Mouse (Mus musculus): ENCODE data around the gene Pakap.
A peak's percentile ranks its signal among the peaks of the same experiment; 100 is the strongest.

The Pakap gene

GRCm38 (mm10) chr4:57574181-57574580 is 6.2 kb downstream of the Pakap start:
- no peak for DNase-seq (ENCODE audit: low read depth, low spot score)

GRCm38 (mm10) chr4:57574646-57575045 is 6.7 kb downstream of the Pakap start:
- DNase-seq (ENCODE audit: low read depth, low spot score): no peak

- no peak for DNase-seq (ENCODE audit: low read depth, low spot score)
Observed at GRCm38 (mm10) chr4:57575686-57576085, 7.7 kb downstream of the Pakap start.

- DNase-seq (ENCODE audit: low read depth, low spot score): no peak
Observed at GRCm38 (mm10) chr4:57576095-57576494, 8.1 kb downstream of the Pakap start.

- no peak for DNase-seq (ENCODE audit: low read depth, low spot score)
Observed at GRCm38 (mm10) chr4:57579683-57580082, 11.7 kb downstream of the Pakap start.

GRCm38 (mm10) chr4:57585281-57585800 is 17.4 kb downstream of the Pakap start:
- no peak for DNase-seq (ENCODE audit: low read depth, low spot score)

- no peak for DNase-seq (ENCODE audit: low read depth, low spot score)
Observed at GRCm38 (mm10) chr4:57586933-57587658, 19.1 kb downstream of the Pakap start.

GRCm38 (mm10) chr4:57588356-57588755 is 20.4 kb downstream of the Pakap start:
- DNase-seq (ENCODE audit: low read depth, low spot score): no peak

- DNase-seq (ENCODE audit: low read depth, low spot score): no peak
Observed at GRCm38 (mm10) chr4:57592751-57593150, 24.8 kb downstream of the Pakap start.

GRCm38 (mm10) chr4:57599946-57600345 is 32.0 kb downstream of the Pakap start:
- no peak for DNase-seq (ENCODE audit: low read depth, low spot score)

- DNase-seq (ENCODE audit: low read depth, low spot score): no peak
Observed at GRCm38 (mm10) chr4:57600685-57601457, 32.9 kb downstream of the Pakap start.

- DNase-seq (ENCODE audit: low read depth, low spot score): no peak
Observed at GRCm38 (mm10) chr4:57601458-57601835, 33.5 kb downstream of the Pakap start.

- DNase-seq (ENCODE audit: low read depth, low spot score): no peak
Observed at GRCm38 (mm10) chr4:57601903-57602617, 34.1 kb downstream of the Pakap start.

GRCm38 (mm10) chr4:57606258-57606657 is 38.3 kb downstream of the Pakap start:
- DNase-seq (ENCODE audit: low read depth, low spot score): no peak

GRCm38 (mm10) chr4:57607247-57607942 is 39.4 kb downstream of the Pakap start:
- peak; percentile 83 for DNase-seq (ENCODE audit: low read depth, low spot score)

- peak; percentile 18 for DNase-seq (ENCODE audit: low read depth, low spot score)
Observed at GRCm38 (mm10) chr4:57611303-57612077, 43.5 kb downstream of the Pakap start.

- DNase-seq (ENCODE audit: low read depth, low spot score): no peak
Observed at GRCm38 (mm10) chr4:57612716-57613115, 44.7 kb downstream of the Pakap start.

GRCm38 (mm10) chr4:57614686-57615085 is 46.7 kb downstream of the Pakap start:
- DNase-seq (ENCODE audit: low read depth, low spot score): no peak

GRCm38 (mm10) chr4:57618743-57619142 is 50.8 kb downstream of the Pakap start:
- DNase-seq (ENCODE audit: low read depth, low spot score): no peak

GRCm38 (mm10) chr4:57622816-57623215 is 54.8 kb downstream of the Pakap start:
- no peak for DNase-seq (ENCODE audit: low read depth, low spot score)

GRCm38 (mm10) chr4:57624819-57625218 is 56.8 kb downstream of the Pakap start:
- no peak for DNase-seq (ENCODE audit: low read depth, low spot score)

Data from R1 (cell line).